Comparison of ENCODE assay signal across 13 mouse cellular contexts in the genomic region with DNA sequence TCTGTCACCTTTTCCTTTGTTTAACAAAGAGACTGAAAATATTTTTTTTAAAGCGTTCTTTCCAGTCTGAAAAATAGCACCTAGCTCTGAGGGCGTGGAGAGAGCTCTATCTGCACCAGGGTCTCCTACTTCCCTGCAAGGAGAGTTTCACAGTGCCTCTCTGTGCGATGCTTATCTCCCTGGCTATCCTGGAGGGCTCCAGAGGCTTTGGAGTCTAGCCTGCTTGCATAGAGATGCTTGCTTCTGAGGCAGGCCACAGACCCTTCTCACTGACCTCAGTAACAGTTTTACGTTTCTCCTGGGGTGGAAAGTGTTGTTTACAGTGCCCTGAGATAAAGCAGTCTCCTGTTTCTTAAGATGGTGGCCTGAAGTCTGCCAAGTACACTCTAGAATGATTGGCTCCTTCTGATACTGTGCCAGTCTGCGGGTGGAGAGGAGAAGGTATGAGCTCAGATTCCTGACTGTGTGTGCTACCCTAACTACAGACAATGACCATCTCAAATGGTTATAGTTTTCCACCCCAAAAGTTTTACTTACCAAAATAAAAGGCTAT. TPM values are rescaled to one million over a fixed set of nuclear protein-coding genes. Genes with fewer than 3 reads are reported as not detected.
DNase-seq lines count a peak whose midpoint lies in the region; ATAC-seq and TF ChIP-seq lines count a peak whose summit lies in the region.
"Had no signal": no experiment of that assay in that cellular context is flagged by ENCODE, and none has a peak within 500 bp of the region (broad histone marks: within the 10 kb centered on the region; RNA-seq: fewer than 3 reads in every experiment).

No protein-coding gene starts in this region.

- H3K4me1 ChIP-seq in embryonic facial prominence, embryonic 11.5 days (ENCODE audit: control insufficient read depth, insufficient read depth, low read length) = no peaks in the 10 kb centered on the region
- peaks cover 19% of the 10 kb centered on the region for H3K4me1 ChIP-seq in embryonic facial prominence, embryonic 10.5 days
- peaks cover 12% of the 10 kb centered on the region for H3K4me1 ChIP-seq in midbrain, embryonic 10.5 days
- H3K4me1 ChIP-seq in midbrain, embryonic 11.5 days (ENCODE audit: control insufficient read depth, insufficient read depth, low read length) = no peaks in the 10 kb centered on the region; the same call in 1 of the 2 replicates
- no peaks in the 10 kb centered on the region; the same call in 1 of the 2 replicates for H3K4me1 ChIP-seq in lung, adult 2 months (ENCODE audit: control insufficient read depth, insufficient read depth, low read length)
- H3K4me1 ChIP-seq in neural tube, embryonic 14.5 days (ENCODE audit: control insufficient read depth, insufficient read depth, low read length) = peaks cover 21% of the 10 kb centered on the region; the same call in 1 of the 2 replicates
- H3K4me1 ChIP-seq: liver, embryonic 12.5 days had no signal

- H3K36me3 ChIP-seq in embryonic facial prominence, embryonic 11.5 days (replicated peaks; ENCODE audit: control insufficient read depth, insufficient read depth, low read depth, low read length) = no peaks in the 10 kb centered on the region
- no peaks in the 10 kb centered on the region for H3K36me3 ChIP-seq in embryonic facial prominence, embryonic 10.5 days (replicated peaks)
- H3K36me3 ChIP-seq in midbrain, embryonic 10.5 days = no peaks in the 10 kb centered on the region
- H3K36me3 ChIP-seq in midbrain, embryonic 11.5 days (ENCODE audit: control insufficient read depth, insufficient read depth, low read length) = no peaks in the 10 kb centered on the region
- no peaks in the 10 kb centered on the region for H3K36me3 ChIP-seq in neural tube, embryonic 14.5 days (ENCODE audit: control insufficient read depth, insufficient read depth, low read length)
- H3K36me3 ChIP-seq: liver, embryonic 12.5 days had no signal

- no peak for TF ChIP-seq CTCF in lung, adult 2 months (IDR thresholded peaks at IDR 0.05; ENCODE audit: insufficient read depth, low read length)

- WGBS in embryonic facial prominence, embryonic 11.5 days = 42% methylated on average over 5 of the region's 5 CpGs
- 47% methylated on average over 5 of the region's 5 CpGs for WGBS in embryonic facial prominence, embryonic 10.5 days
- WGBS in midbrain, embryonic 10.5 days = 41% methylated on average over 5 of the region's 5 CpGs
- 52% methylated on average over 5 of the region's 5 CpGs for WGBS in midbrain, embryonic 11.5 days
- whole genome bisulfite sequencing in lung, adult 2 months = 37% methylated on average over 5 of the region's 5 CpGs
- WGBS in neural tube, embryonic 14.5 days = 43% methylated on average over 5 of the region's 5 CpGs

- TF ChIP-seq POLR2A in lung, adult 2 months (IDR thresholded peaks at IDR 0.05; ENCODE audit: borderline replicate concordance, extremely low read depth, low read depth, low read length) = no peak

- no peaks in the 10 kb centered on the region for H3K9me3 ChIP-seq in embryonic facial prominence, embryonic 11.5 days (replicated peaks; ENCODE audit: control insufficient read depth, low read length)
- H3K9me3 ChIP-seq in embryonic facial prominence, embryonic 10.5 days = no peaks in the 10 kb centered on the region
- no peaks in the 10 kb centered on the region for H3K9me3 ChIP-seq in midbrain, embryonic 10.5 days (replicated peaks)
- no peaks in the 10 kb centered on the region for H3K9me3 ChIP-seq in midbrain, embryonic 11.5 days (ENCODE audit: control insufficient read depth, low read length)
- H3K9me3 ChIP-seq in neural tube, embryonic 14.5 days (ENCODE audit: control insufficient read depth, low read length) = no peaks in the 10 kb centered on the region
- H3K9me3 ChIP-seq: liver, embryonic 12.5 days had no signal

- peak; percentile 10 for DNase-seq in embryonic facial prominence, embryonic 11.5 days (ENCODE audit: low spot score)
- DNase-seq in embryonic facial prominence, embryonic 10.5 days (ENCODE audit: low spot score) = no peak
- DNase-seq in midbrain, embryonic 10.5 days (ENCODE audit: low spot score) = no peak
- DNase-seq in midbrain, embryonic 11.5 days (ENCODE audit: low spot score, missing footprints) = no peak
- DNase-seq in lung, adult 2 months = peak; percentile 40
- DNase-seq in adrenal gland, adult 18-20 months (ENCODE audit: low spot score in 2 of 2) = no peak
- no peak for DNase-seq in spleen, postnatal 14 days (ENCODE audit: low spot score in 2 of 2)
- DNase-seq: adrenal gland, postnatal 14 days; gastrocnemius, postnatal 36 days; kidney, postnatal 14 days had no signal

- H3K9ac ChIP-seq in embryonic facial prominence, embryonic 11.5 days (replicated peaks; ENCODE audit: low read length) = no peak overlapping the region
- no peak overlapping the region for H3K9ac ChIP-seq in midbrain, embryonic 11.5 days (ENCODE audit: low read length)
- no peak overlapping the region for H3K9ac ChIP-seq in neural tube, embryonic 14.5 days (replicated peaks; ENCODE audit: low read depth, low read length)
- H3K9ac ChIP-seq: liver, embryonic 12.5 days had no signal

- H3K27me3 ChIP-seq in embryonic facial prominence, embryonic 11.5 days (ENCODE audit: control insufficient read depth, insufficient read depth, low read length) = no peaks in the 10 kb centered on the region
- H3K27me3 ChIP-seq in embryonic facial prominence, embryonic 10.5 days (replicated peaks; ENCODE audit: low read depth, poor library complexity, severe bottlenecking) = no peaks in the 10 kb centered on the region
- H3K27me3 ChIP-seq in midbrain, embryonic 10.5 days (ENCODE audit: low read depth, poor library complexity, severe bottlenecking) = no peaks in the 10 kb centered on the region
- no peaks in the 10 kb centered on the region for H3K27me3 ChIP-seq in midbrain, embryonic 11.5 days (ENCODE audit: control insufficient read depth, insufficient read depth, low read length)
- H3K27me3 ChIP-seq in neural tube, embryonic 14.5 days (ENCODE audit: control insufficient read depth, insufficient read depth, low read length) = no peaks in the 10 kb centered on the region
- H3K27me3 ChIP-seq: liver, embryonic 12.5 days had no signal

- no peak overlapping the region for H3K4me3 ChIP-seq in embryonic facial prominence, embryonic 11.5 days (ENCODE audit: low read depth, low read length)
- no peak overlapping the region for H3K4me3 ChIP-seq in embryonic facial prominence, embryonic 10.5 days
- no peak overlapping the region for H3K4me3 ChIP-seq in midbrain, embryonic 10.5 days
- no peak overlapping the region for H3K4me3 ChIP-seq in midbrain, embryonic 11.5 days (ENCODE audit: low read depth, low read length)
- no peak overlapping the region for H3K4me3 ChIP-seq in lung, adult 2 months (replicated peaks; ENCODE audit: extremely low read depth, low read depth, low read length)
- H3K4me3 ChIP-seq in neural tube, embryonic 14.5 days (ENCODE audit: low read depth, low read length) = no peak overlapping the region
- H3K4me3 ChIP-seq: left cerebral cortex, adult 2 months; liver, embryonic 12.5 days had no signal

- no peak for ATAC-seq in embryonic facial prominence, embryonic 11.5 days (replicated peaks; ENCODE audit: insufficient number of reproducible peaks, low FRiP score, low TSS enrichment, low read depth)
- ATAC-seq in midbrain, embryonic 11.5 days (ENCODE audit: low FRiP score) = no peak
- no peak for ATAC-seq in neural tube, embryonic 14.5 days (ENCODE audit: low read depth)
- ATAC-seq: liver, embryonic 12.5 days had no signal

- no peak overlapping the region for H3K4me2 ChIP-seq in embryonic facial prominence, embryonic 11.5 days (ENCODE audit: low read depth, low read length)
- H3K4me2 ChIP-seq in midbrain, embryonic 11.5 days = no peak overlapping the region
- H3K4me2 ChIP-seq in neural tube, embryonic 14.5 days (ENCODE audit: low read depth, low read length) = no peak overlapping the region
- H3K4me2 ChIP-seq: liver, embryonic 12.5 days had no signal

- no peak overlapping the region for H3K27ac ChIP-seq in embryonic facial prominence, embryonic 11.5 days (replicated peaks; ENCODE audit: low read depth, low read length)
- no peak overlapping the region for H3K27ac ChIP-seq in embryonic facial prominence, embryonic 10.5 days (replicated peaks)
- peak overlapping the region; percentile 39 for H3K27ac ChIP-seq in midbrain, embryonic 10.5 days (replicated peaks)
- H3K27ac ChIP-seq in midbrain, embryonic 11.5 days (ENCODE audit: low read depth, low read length) = no peak overlapping the region
- peak overlapping the region; percentile 30; the same call in 1 of the 2 replicates for H3K27ac ChIP-seq in neural tube, embryonic 14.5 days (ENCODE audit: low read depth, low read length)
- H3K27ac ChIP-seq: left cerebral cortex, adult 2 months; liver, embryonic 12.5 days had no signal

RNA-seq across cellular contexts. Expression of a gene that starts 42.1 kb away (rescaled TPM):
- polyA plus RNA-seq in embryonic facial prominence, embryonic 11.5 days (2014; fragmentation: Nextera tagmentation; extraction: Ambion mirVana) = 0.98 and 1.2 TPM in 2 replicates
- 0.39 and 0.93 TPM in 2 replicates for polyA plus RNA-seq in embryonic facial prominence, embryonic 10.5 days (2016; fragmentation: Nextera tagmentation; extraction: Ambion mirVana)
- 0.56 and 0.83 TPM in 2 replicates for polyA plus RNA-seq in midbrain, embryonic 10.5 days (2016; fragmentation: Nextera tagmentation; extraction: Ambion mirVana)
- 0.46 and 0.51 TPM in 2 replicates for polyA plus RNA-seq in midbrain, embryonic 11.5 days (2014; fragmentation: Nextera tagmentation; extraction: Ambion mirVana)
- polyA plus RNA-seq in lung, adult 2 months (2012; rRNA removed) = 10.1 and 13.5 TPM in 2 replicates
- polyA plus RNA-seq in neural tube, embryonic 14.5 days (2014; fragmentation: Nextera tagmentation; extraction: Ambion mirVana) = 4.7 TPM in 2 replicates
- under 1 TPM; 0.80 to 0.99 TPM for total RNA-seq in adrenal gland, adult 18-20 months (2021)
- polyA plus RNA-seq: liver, embryonic 12.5 days had no signal

Comparison
In these comparisons a context has a peak if more than half of its experiments do, and no peak if none do; other contexts are left out.
1. DNase-seq: peak in embryonic facial prominence, embryonic 11.5 days (single experiment) and lung, adult 2 months (single experiment); none in embryonic facial prominence, embryonic 10.5 days (single experiment), midbrain, embryonic 10.5 days (single experiment), midbrain, embryonic 11.5 days (single experiment), adrenal gland, adult 18-20 months (0 of 2) and spleen, postnatal 14 days (0 of 2).
2. H3K27ac ChIP-seq: peak in midbrain, embryonic 10.5 days (single experiment) and neural tube, embryonic 14.5 days (single experiment); none in embryonic facial prominence, embryonic 11.5 days (single experiment), embryonic facial prominence, embryonic 10.5 days (single experiment) and midbrain, embryonic 11.5 days (single experiment).